Mouse (Mus musculus) cerebellum, postnatal 25 days (tissue): ENCODE results near the gene Nfil3.
A peak's percentile ranks its signal among the peaks of the same experiment; 100 is the strongest.

Experiments
- DNase-seq, 2 experiments: peaks; one replicate each; pipeline ENCODE4 v3.0.0; 2021; ENCODE audit warnings: mixed read lengths in 2 of 2

Gene Nfil3

GRCm38 (mm10) chr13:52930582-52930981, 50.3 kb downstream of the Nfil3 start:
- peak in 1 of 2 experiments; percentile 29 for DNase-seq

DNA sequence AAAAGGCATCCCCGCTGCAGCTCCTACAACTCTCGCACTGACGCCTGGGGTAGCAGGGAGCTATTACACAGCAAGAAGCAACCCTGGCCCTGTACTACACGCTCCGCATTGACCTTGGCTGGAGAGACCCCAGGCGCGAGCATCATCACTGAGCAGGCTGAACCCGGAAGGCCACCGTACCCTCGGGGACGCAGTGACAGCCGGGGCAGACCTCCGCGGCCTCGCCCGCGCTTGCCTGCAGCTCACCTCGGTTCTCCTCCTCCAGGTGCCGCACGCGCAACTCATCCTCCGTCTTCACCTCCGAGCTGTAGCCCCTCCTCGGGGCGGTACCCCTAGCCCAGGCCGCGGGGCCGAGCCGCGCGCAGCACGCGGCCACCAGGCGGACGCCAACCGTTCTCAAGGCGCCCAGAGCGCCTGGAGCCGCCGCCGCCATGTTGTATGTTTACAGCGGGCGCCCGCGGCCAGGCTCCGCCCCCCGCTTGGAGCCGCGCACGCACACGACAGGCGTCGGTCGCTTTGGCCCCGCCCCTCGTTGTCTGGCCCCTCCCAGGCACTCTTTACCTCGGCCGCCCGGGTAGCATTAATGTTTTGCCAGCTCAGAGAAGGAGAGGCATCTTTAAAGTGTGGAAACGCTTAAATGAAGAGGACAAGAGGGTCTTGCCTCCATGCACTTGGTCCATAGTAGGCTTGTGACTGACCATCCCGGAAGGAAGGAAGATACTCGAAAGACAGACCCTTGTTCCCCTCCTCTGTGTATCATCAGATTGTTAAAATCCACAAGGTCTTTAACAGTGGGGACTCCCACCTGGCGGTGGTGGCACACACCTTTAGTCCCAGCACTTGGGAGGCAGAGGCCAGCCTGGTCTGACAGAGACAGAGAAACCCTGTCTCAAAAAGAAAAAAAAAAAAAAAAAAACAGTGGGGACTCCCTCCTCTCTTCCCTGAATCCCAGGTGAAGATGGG, 51.4 kb downstream of the Nfil3 start, which contains the start of gene Auh:
Auh (minus strand) TSS at position 473 of the 963 bp plus-strand sequence.
- DNase-seq, result peak; percentile 89 to 97

- peak in 1 of 2 experiments; percentile 25 for DNase-seq
Measured at GRCm38 (mm10) chr13:52928392-52928791, 52.5 kb downstream of the Nfil3 start.

DNA sequence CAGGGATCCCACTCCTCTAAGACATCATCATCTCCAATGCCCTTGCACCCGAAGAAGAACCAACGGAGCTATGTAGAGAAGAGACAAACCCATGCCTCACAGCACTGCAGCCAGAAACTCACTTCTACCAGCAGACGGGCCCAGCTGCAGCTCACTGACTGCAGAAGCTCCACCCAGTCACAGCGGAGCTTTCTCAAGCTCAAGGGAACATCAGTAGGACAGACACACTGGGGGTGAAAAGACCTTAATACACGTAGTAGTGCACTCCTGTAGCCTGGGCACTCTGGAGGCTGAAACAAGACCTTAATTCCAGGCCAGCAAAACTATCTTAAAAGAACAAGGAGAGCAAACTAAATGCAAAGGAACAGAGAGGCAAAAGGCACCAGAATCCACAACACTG, 56.4 kb downstream of the Nfil3 start:
- DNase-seq, result no peak

DNA sequence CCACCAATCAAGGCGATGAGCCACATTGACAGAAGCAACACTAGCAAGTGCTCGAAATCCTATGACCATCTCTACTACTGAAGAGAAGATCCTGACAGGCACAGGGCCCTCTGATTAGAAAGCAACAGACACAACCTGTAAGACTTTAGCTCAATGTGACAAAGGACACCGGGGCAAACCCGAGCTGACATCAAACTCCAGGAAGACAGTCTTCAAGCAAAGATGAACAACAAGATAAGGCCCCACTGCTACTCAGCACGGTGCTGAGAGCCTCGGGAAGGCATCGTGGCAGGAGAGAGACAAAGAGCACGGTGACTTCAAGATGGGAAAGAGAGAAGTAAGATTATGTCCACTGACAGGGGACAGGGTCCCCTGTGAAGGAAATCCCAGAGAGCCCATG, 58.9 kb downstream of the Nfil3 start:
- no peak for DNase-seq

DNA sequence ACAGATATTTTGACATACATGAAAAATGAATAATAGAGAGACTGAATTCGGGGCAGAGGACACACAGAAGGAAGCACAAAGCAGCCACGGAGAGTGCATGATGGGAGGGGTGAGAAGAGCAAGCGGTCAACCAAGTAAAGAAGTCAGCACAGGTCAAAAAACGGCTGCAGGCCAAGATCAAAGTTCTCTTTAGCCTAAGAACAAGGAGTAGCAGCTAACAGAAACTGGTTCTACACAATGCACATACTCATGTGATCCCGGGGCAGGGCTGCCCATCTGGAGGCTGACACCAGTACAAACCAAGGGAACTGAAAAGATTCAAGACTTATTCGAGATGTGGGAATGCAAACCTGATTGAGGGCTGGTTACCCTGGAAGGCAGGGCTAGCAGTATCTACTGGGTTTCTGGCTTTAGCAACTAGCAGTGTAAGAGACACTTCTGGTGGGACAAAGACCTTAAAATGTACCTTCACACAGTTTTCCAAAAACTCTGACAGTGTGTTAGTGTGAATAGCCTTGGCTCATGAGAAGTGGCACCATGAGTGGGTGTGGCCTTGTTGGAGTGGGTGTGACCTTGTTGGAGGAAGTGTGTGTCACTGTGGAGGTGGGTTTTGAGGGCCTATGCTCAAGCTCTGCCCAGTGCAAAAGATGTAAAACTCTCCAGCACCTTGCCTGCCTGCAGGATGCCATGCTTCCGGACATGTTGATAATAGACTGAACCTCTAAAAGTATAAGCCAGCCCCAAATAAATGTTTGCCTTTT, 59.6 kb downstream of the Nfil3 start:
- no peak for DNase-seq

- no peak for DNase-seq
Measured at GRCm38 (mm10) chr13:52919790-52920352, 61.0 kb downstream of the Nfil3 start.

DNA sequence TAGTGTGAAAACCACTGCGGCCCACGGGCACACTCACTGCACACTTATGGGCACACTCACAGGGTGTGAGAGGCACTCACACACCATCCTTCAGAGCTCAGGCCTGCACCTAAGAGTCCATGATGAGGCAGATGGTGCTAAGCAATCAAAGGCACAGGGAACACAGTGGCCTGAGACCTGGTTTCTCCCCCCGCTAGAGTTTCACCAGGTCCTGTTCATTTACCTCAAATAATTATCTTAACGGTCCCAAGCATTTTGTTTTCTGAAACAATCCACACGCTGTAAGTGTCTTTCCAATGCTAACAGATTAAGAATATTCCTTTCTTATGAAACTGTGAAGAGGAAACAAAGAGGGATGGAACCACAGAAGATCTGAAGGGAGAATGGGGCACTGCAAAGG, 62.5 kb downstream of the Nfil3 start:
- DNase-seq, result no peak
